Mouse (Mus musculus) liver, embryonic 14 days (tissue): ENCODE measurements around the gene Zfp329. TPM values are rescaled to one million over a fixed set of nuclear protein-coding genes. Genes with fewer than 3 reads are reported as not detected.

Experiments
- polyA plus RNA-seq: library from polyadenylated mRNA; depleted of rRNA; stranded (reverse); fragments of >200 nt; gene quantifications from 2 replicates; pipeline ENCODE4 v1.2.3, GENCODE M21; 2012; rRNA removed

Zfp329 gene
- 2.8 and 3.1 TPM in 2 replicates for polyA plus RNA-seq

DNA sequence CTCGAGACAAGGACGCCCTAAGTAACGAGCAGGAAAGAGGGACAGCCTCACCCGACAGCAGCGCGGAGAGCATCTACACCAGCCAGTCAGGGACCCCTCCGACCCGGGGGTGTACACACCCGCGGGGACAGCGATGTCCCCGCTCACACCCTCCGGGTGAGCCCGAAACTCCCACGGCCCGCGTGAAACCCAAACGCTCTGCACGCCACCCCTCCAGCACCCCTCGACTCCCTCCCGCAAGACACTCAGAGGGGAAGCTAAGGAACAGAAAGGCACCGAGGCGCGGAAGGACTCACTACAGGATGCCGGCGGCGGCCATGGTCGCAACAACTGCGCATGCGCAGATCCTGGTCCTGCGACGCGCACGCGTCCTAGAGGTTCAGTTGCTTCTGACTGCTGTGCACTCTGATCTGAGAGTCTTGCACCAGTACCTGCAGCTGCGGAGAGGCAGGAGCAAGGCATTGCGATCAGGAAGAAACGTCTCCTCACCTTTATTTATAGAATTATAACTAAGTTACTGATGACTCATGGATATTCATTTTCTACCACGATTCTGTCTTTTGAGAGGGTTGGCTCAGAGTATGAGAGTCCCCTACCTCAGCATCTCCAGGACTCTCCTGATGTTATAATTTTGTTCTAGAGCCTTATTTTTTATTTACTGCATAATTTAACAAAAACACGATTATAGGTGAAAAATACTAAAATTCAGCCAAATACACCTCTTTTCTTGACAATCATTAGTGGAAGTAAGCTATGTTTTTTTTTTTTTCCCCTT, at the start of gene Zfp329:
TSS of gene Zfp329 (minus strand) at position 338 of the 775 bp plus-strand sequence.

DNA sequence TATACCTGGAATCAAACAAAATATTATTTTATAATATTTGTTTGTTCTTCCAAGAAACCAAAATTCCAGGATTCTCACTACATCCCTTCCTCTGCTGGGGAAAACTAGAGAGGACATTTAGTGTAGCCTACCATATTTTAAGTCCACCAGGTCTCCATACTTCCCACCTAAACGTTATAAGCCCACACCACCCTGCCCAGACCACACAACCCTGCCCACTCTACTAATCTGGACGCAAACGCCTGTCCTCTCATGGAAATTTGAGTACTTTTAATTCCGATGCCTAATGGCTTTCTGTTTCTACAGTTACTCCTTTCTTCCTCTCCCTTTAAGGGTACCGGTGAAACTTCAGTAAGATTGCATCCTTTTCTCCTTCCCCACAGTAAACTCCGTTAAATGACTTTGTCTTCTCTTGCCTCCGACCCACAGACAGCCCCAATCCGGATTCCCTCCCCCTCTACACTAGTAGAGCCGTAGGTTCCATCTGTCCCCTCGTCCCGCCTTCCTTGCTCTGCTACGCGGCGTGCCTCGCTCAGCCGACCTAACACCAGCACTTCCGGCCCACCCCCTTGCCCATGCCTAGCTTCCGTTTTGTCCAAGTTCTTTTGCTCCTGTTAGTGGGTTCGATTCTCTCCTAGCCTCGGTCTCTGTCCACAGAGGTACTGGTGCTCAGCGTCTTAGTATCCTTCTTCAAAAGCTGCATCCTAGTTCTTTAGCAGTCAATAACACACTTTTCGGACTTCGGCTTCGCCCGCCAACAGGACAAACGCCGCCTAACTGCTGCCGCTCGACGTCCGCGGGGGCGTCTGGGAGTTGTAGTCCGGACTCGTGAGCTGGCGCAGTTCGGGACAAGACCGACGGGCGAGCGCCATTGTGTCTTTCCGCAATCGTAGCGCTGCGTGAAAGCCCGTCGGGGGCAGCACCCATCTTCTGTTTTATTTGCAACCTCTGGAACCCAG, 15.8 kb upstream of the Zfp329 start, which contains the start of gene Zfp110:
TSS of gene Zfp110 (plus strand) at position 600 of the 959 bp plus-strand sequence.

DNA sequence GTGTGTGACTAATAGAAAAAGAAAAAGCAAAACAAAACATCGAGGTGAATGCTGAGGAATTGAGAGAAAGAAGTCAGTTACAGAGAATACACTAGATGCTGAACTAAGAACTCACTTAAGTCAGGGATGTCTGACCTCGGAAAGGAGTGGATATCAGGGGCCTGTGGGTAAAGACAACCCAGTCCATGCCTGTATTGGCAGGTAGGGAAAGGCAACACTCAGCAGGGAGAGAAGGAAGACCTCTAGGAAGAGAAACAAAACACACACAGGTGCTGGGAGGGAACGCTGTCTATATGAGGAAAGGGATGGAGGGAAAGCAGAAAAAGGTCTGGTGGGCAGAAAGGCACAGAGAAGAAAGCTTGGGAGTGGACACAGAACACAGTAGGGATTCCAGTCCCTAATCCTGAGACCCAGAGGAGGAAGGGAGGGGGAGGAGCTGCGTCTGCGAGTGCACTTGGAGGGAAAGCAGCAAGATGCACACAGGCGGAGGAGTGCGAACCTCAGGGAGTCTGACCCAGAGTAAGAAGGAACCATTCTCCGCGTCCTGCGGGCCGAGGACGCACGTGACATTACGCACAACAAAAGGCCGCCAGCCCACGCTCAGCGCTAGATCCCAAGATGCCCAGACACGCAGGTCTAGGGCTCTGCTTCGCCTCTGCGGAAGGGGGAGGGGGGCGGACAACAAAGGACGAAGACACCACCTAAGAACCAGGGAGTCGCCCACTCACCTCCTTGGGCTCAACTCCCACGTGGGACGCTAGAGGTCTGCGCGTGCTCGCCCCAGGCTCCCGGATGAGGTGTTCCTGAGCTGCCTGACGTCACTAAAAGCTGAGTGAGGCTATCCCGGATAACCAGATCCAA, 15.6 kb downstream of the Zfp329 start, which contains the start of gene Zscan18:
TSS of gene Zscan18 (minus strand) at position 770 of the 861 bp plus-strand sequence.

Other genes with a start within 250 kb of the Zfp329 start
- gene Vmn2r53, start 210.1 kb downstream of the Zfp329 start, polyA plus RNA-seq: not detected in 2 replicates
- gene Vmn2r54, start 178.5 kb downstream of the Zfp329 start, polyA plus RNA-seq: not detected in 2 replicates
- not detected in 2 replicates for gene Vmn2r55, start 133.9 kb downstream of the Zfp329 start, polyA plus RNA-seq
- not detected in 2 replicates for gene Vmn2r56, start 83.9 kb downstream of the Zfp329 start, polyA plus RNA-seq
- gene Zscan18, start 15.2 kb downstream of the Zfp329 start, polyA plus RNA-seq: 0.37 and 0.47 TPM in 2 replicates
- gene Zfp110, start 15.9 kb upstream of the Zfp329 start, polyA plus RNA-seq: 3.9 and 4.9 TPM in 2 replicates
- 0.53 and 0.68 TPM in 2 replicates for gene Zfp128, start 62.3 kb upstream of the Zfp329 start, polyA plus RNA-seq
- gene Zscan22, start 79.0 kb upstream of the Zfp329 start, polyA plus RNA-seq: 3.1 and 3.7 TPM in 2 replicates
- 1,643 and 1,838 TPM in 2 replicates for gene Rps5, start 103.4 kb upstream of the Zfp329 start, polyA plus RNA-seq
- 0.42 and 0.56 TPM in 2 replicates for gene Rnf225, start 108.6 kb upstream of the Zfp329 start, polyA plus RNA-seq
- 1.6 and 1.7 TPM in 2 replicates for gene Zfp324, start 147.0 kb upstream of the Zfp329 start, polyA plus RNA-seq
- gene Zfp446, start 159.0 kb upstream of the Zfp329 start, polyA plus RNA-seq: 2.1 and 2.4 TPM in 2 replicates
- 4.0 and 4.9 TPM in 2 replicates for gene Slc27a5, start 179.3 kb upstream of the Zfp329 start, polyA plus RNA-seq
- gene Trim28, start 180.3 kb upstream of the Zfp329 start, polyA plus RNA-seq: 116 and 134 TPM in 2 replicates
- 7.9 and 10.2 TPM in 2 replicates for gene Zbtb45, start 191.2 kb upstream of the Zfp329 start, polyA plus RNA-seq
- gene Chmp2a, start 215.9 kb upstream of the Zfp329 start, polyA plus RNA-seq: 106 and 108 TPM in 2 replicates
- 95.1 and 109 TPM in 2 replicates for gene Ube2m, start 219.4 kb upstream of the Zfp329 start, polyA plus RNA-seq
- 0.50 and 0.62 TPM in 2 replicates for gene Mzf1, start 235.9 kb upstream of the Zfp329 start, polyA plus RNA-seq